Mouse (Mus musculus): ENCODE results near the gene Plin4. TPM values are rescaled to one million over a fixed set of nuclear protein-coding genes. Genes with fewer than 3 reads are reported as not detected.
A peak's percentile ranks its signal among the peaks of the same experiment; 100 is the strongest.
"Not testable (repeated sequence)": the region's sequence is repeated elsewhere in the genome, so short reads cannot be mapped to it uniquely, and the experiment has no call there.

The Plin4 gene
- total and polyA plus RNA-seq, 3 experiments: 0.04 TPM; not detected in 1

DNA sequence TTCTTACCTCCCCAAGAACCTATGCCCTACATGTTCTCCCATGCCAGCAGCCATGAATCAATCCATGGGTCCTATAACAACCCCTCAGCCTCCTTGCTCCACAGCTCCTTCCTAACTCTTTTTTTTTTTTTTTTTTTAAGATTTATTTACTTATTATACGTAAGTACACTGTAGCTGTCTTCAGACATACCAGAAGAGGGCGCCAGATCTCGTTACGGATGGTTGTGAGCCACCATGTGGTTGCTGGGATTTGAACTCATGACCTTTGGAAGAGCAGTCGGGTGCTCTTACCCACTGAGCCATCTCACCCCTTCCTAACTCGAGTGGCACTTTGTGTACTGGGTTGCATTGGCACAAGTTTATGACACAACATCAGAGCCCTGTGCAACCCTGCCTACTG lies 43.9 kb downstream of the Plin4 start:
- dilution Hi-C loops (cut with MboI; ENCODE audit: extremely low pct_ligation_motif_present, extremely low pct_unique_long_range_greater_than_20kb, low sequenced_read_pairs): not testable (repeated sequence)
- TF ChIP-seq CTCF (conservative IDR thresholded peaks at IDR 0.05 in 1 of 2, IDR thresholded peaks at IDR 0.05 in 1 of 2; ENCODE audit: low read depth in 2 of 2, low read length in 2 of 2): 0 out of 4 replicates have a peak, but pooled peaks of 1 of the 2 experiments have one; percentile 14
- H3K36me3 ChIP-seq (replicated peaks in 1 of 2; ENCODE audit: control insufficient read depth in 1 of 2, insufficient read depth in 1 of 2, low read length in 1 of 2): peaks cover 93 to 97% of the 10 kb centered on the region in 2 experiments

DNA sequence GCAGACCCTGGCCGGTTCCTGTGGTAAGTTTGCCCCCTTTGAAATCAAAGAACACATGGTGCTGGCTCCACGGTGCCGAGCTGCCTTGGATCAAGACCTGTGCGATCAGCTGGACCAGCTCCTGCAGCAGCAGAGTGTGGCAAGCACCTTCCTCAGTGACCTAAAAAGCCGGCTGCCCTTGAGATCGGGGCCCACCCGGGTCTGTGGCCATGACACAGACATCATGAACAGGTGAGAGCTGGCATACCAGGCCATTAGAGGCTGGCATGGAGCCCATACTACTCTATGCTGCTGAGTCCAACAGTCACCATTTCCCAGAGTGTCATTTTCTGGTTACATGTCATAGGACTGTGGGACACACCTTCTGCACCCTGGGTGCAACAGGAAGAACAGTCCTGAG lies 47.5 kb downstream of the Plin4 start:
- Histone ChIP-seq H3K27me3 (replicated peaks) (no peaks in the 10 kb centered on the region), H3K4me2 (ENCODE audit: insufficient read depth, low read depth, poor library complexity, severe bottlenecking) (no peak overlapping the region), H3K4me1 (ENCODE audit: control insufficient read depth in 1 of 2, insufficient read depth in 2 of 2) (no peaks in the 10 kb centered on the region), H3K27ac (ENCODE audit: insufficient read depth, low read depth) (no peak overlapping the region), H3K79me2 (replicated peaks; ENCODE audit: control insufficient read depth, extremely low read depth, insufficient read depth, poor library complexity, severe bottlenecking) (no peaks in the 10 kb centered on the region), H3K9ac (ENCODE audit: insufficient read depth, low read depth) (no peak overlapping the region), H3K4me3 (replicated peaks in 1 of 3; ENCODE audit: low read depth in 2 of 3, low read length in 2 of 3, poor library complexity in 1 of 3) (no peak overlapping the region), H3K9me3 (replicated peaks; ENCODE audit: low read length) (no peaks in the 10 kb centered on the region), H3K36me3 (replicated peaks in 1 of 2; ENCODE audit: control insufficient read depth in 1 of 2, insufficient read depth in 1 of 2, low read length in 1 of 2) (peaks cover 90 to 96% of the 10 kb centered on the region in 2 experiments)
- in situ Hi-C loops (cut with MboI; ENCODE audit: low pct_ligation_motif_present, low pct_unique_long_range_greater_than_20kb, low sequenced_read_pairs): no loop called here
- dilution Hi-C loops (cut with MboI; ENCODE audit: extremely low pct_ligation_motif_present, extremely low pct_unique_long_range_greater_than_20kb, low sequenced_read_pairs): no loop called here
- no peak for TF ChIP-seq PAX5 (IDR thresholded peaks at IDR 0.05; ENCODE audit: low read length)
- no peak for TF ChIP-seq MXI1 (IDR thresholded peaks at IDR 0.05; ENCODE audit: low read depth, low read length)
- TF ChIP-seq UBTF (IDR thresholded peaks at IDR 0.05; ENCODE audit: low read depth, low read length): no peak
- no peak for TF ChIP-seq JUND (conservative IDR thresholded peaks at IDR 0.05; ENCODE audit: low read depth, low read length)
- no peak for TF ChIP-seq POLR2A (IDR thresholded peaks at IDR 0.05; ENCODE audit: low read depth, low read length)
- TF ChIP-seq ELF1 (IDR thresholded peaks at IDR 0.05; ENCODE audit: low read depth, low read length): no peak
- TF ChIP-seq TBP (conservative IDR thresholded peaks at IDR 0.05; ENCODE audit: low read depth, low read length): no peak
- TF ChIP-seq NRF1 (IDR thresholded peaks at IDR 0.05; ENCODE audit: low read depth, low read length): no peak
- TF ChIP-seq USF1 (IDR thresholded peaks at IDR 0.05; ENCODE audit: low read depth, low read length): no peak
- TF ChIP-seq SMC3 (IDR thresholded peaks at IDR 0.05; ENCODE audit: low read depth, low read length): no peak
- no peak for TF ChIP-seq ZNF384 (IDR thresholded peaks at IDR 0.05; ENCODE audit: low read depth, low read length)
- TF ChIP-seq CHD2 (IDR thresholded peaks at IDR 0.05; ENCODE audit: low read length): no peak
- TF ChIP-seq MAZ (IDR thresholded peaks at IDR 0.05; ENCODE audit: low read depth, low read length): no peak
- no peak for TF ChIP-seq EP300 (IDR thresholded peaks at IDR 0.05; ENCODE audit: low read length)
- no peak for TF ChIP-seq MAFK (IDR thresholded peaks at IDR 0.05; ENCODE audit: insufficient replicate concordance, low read length)
- TF ChIP-seq NELFE (IDR thresholded peaks at IDR 0.05; ENCODE audit: low read depth, low read length): no peak
- no peak for TF ChIP-seq E2F4 (IDR thresholded peaks at IDR 0.05; ENCODE audit: insufficient replicate concordance, low read depth, low read length)
- no peak for TF ChIP-seq POLR2AphosphoS2 (IDR thresholded peaks at IDR 0.05; ENCODE audit: low read depth, low read length)
- TF ChIP-seq ETS1 (conservative IDR thresholded peaks at IDR 0.05; ENCODE audit: low read depth, low read length): no peak
- TF ChIP-seq JUN (IDR thresholded peaks at IDR 0.05; ENCODE audit: insufficient read depth, low read depth, low read length): no peak
- DNase-seq (ENCODE audit: extremely low read depth): no peak

More for the DNA sequence above, 43.9 kb downstream of the Plin4 start:
- in situ Hi-C loops (cut with MboI; ENCODE audit: low pct_ligation_motif_present, low pct_unique_long_range_greater_than_20kb, low sequenced_read_pairs); H3K4me2 ChIP-seq (ENCODE audit: insufficient read depth, low read depth, poor library complexity, severe bottlenecking); H3K27ac ChIP-seq (ENCODE audit: insufficient read depth, low read depth); H3K4me3 ChIP-seq (replicated peaks in 1 of 3; ENCODE audit: low read depth in 2 of 3, low read length in 2 of 3, poor library complexity in 1 of 3); H3K9ac ChIP-seq (ENCODE audit: insufficient read depth, low read depth); DNase-seq (ENCODE audit: extremely low read depth); H3K27me3 ChIP-seq (replicated peaks); H3K4me1 ChIP-seq (ENCODE audit: control insufficient read depth in 1 of 2, insufficient read depth in 2 of 2); H3K9me3 ChIP-seq (replicated peaks; ENCODE audit: low read length); H3K79me2 ChIP-seq (replicated peaks; ENCODE audit: control insufficient read depth, extremely low read depth, insufficient read depth, poor library complexity, severe bottlenecking): not testable (repeated sequence)
